Mouse (Mus musculus): ENCODE results near the gene Gm13278.
"Not testable (repeated sequence)": the region's sequence is repeated elsewhere in the genome, so short reads cannot be mapped to it uniquely, and the experiment has no call there.

GRCm38 (mm10) chr4:88827116-88827515 is 35.8 kb downstream of the Gm13278 start, which contains the start of gene Ifna6:
- not testable (repeated sequence) for TF ChIP-seq POLR2A (IDR thresholded peaks at IDR 0.05; ENCODE audit: borderline replicate concordance, extremely low read depth, low read depth, low read length); CTCF (IDR thresholded peaks at IDR 0.05; ENCODE audit: insufficient read depth, low read length)

Measured in lung, adult 2 months (tissue).